Mouse (Mus musculus) heart, postnatal 0 days (tissue): ENCODE results near the gene Dixdc1. TPM values are rescaled to one million over a fixed set of nuclear protein-coding genes. Genes with fewer than 3 reads are reported as not detected.

Source experiments
- ATAC-seq: fragments of 200-750 bp; cut with Nextera tagmentation; 2 replicates; pipeline ENCODE4 v1.8.0; 2017; ENCODE audit warnings: low read depth, moderate number of reproducible peaks, moderate library complexity; ENCODE audit not compliant: insufficient read depth
- DNase-seq: peaks from one replicate; pipeline ENCODE4 v3.0.0-alpha.2; 2016; ENCODE audit warnings: low spot score
- H3K27ac ChIP-seq: fragments of 300-500 bp; sonication (generic); 2 replicates; pipeline ENCODE4 v1.5.1; 2014; ENCODE audit warnings: low read depth, mild to moderate bottlenecking
- H3K27me3 ChIP-seq: fragments of 300-500 bp; sonication (generic); 2 replicates; pipeline ENCODE4 v1.6.1; 2014; ENCODE audit warnings: low read length, mixed read lengths; ENCODE audit not compliant: control insufficient read depth, insufficient read depth
- H3K36me3 ChIP-seq: fragments of 300-500 bp; sonication (generic); replicated peaks from 2 replicates; pipeline ENCODE4 v1.6.1; 2014; ENCODE audit warnings: low read length, mixed read lengths; ENCODE audit not compliant: control insufficient read depth, insufficient read depth
- H3K4me1 ChIP-seq: fragments of 300-500 bp; sonication (generic); 2 replicates; pipeline ENCODE4 v1.6.1; 2014; ENCODE audit warnings: antibody characterized with exemption; ENCODE audit not compliant: control insufficient read depth, insufficient read depth
- H3K4me2 ChIP-seq: fragments of 300-500 bp; sonication (generic); 2 replicates; pipeline ENCODE4 v1.6.1; 2014; ENCODE audit warnings: low read depth, mild to moderate bottlenecking, low read length, moderate library complexity
- H3K4me3 ChIP-seq: fragments of 300-500 bp; sonication (generic); 2 replicates; pipeline ENCODE4 v1.5.1; 2014; ENCODE audit warnings: low read depth, low read length
- H3K9ac ChIP-seq: fragments of 300-500 bp; sonication (generic); replicated peaks from 2 replicates; pipeline ENCODE4 v1.6.1; 2014; ENCODE audit warnings: low read depth, low read length, mixed read lengths
- H3K9me3 ChIP-seq: fragments of 300-500 bp; sonication (generic); replicated peaks from 2 replicates; pipeline ENCODE4 v1.6.1; 2016; ENCODE audit warnings: low read length; ENCODE audit not compliant: control insufficient read depth
- CTCF ChIP-seq: IDR thresholded peaks from 2 replicates; pipeline ENCODE4 v1.5.1; 2016; ENCODE audit warnings: antibody characterized with exemption, control low read depth, low read depth
- EP300 ChIP-seq: IDR thresholded peaks from 2 replicates; pipeline ENCODE4 v1.6.1; 2016; ENCODE audit warnings: antibody characterized with exemption, low read depth
- WGBS: fragments of 180-500 bp; shearing (Covaris S2); extraction: QIAGEN DNeasy Blood & Tissue Kit; methylation state at CpG from one replicate; pipeline ENCODE4 v1.1.7; 2014; 5-methylcytosine and 5-hydroxymethylcytosine counted together
- polyA plus RNA-seq: library from polyadenylated mRNA; unstranded; fragments of >200 nt; fragmentation: Nextera tagmentation; extraction: Ambion mirVana; gene quantifications from 2 replicates; pipeline ENCODE4 v1.2.1, GENCODE M21; 2015
- total RNA-seq: library from RNA; depleted of rRNA; stranded (reverse); fragments of >200 nt; gene quantifications from 2 replicates; pipeline ENCODE4 v1.2.3, GENCODE M21; 2014; ENCODE audit warnings: low replicate concordance

Gene Dixdc1
- total and polyA plus RNA-seq, 2 experiments from 2014 or later: 6.9 to 7.7 TPM

DNA sequence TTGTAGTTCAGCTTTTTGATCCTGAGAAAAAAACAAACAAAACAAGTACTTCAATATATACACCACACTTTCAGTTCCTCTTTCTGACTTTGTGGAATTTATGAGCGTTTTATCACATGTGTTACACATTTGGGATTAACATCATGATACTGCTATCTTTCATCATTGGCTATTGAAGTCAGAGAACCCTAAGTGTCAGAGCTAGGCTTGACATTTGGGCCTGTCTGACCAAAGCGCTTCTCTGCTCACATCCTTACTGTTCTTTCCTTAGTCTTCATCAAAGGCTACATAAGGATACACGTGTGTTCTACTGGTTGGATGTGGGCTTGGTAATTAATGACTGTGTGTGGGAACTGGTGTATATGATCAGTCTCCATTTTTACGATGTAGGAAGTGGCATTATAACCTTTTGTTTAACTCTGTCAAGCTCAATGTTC lies 34.7 kb upstream of the Dixdc1 start:
- ATAC-seq (no peak), DNase-seq (no peak)
- Histone ChIP-seq H3K27ac (no peak overlapping the region), H3K9me3 (no peaks in the 10 kb centered on the region), H3K9ac (0 out of 2 replicates have a peak overlapping the region, but pooled peaks have one; percentile 84), H3K4me3 (no peak overlapping the region), H3K36me3 (peaks cover 16% of the 10 kb centered on the region; the same call in 1 of the 2 replicates), H3K4me1 (peaks cover 21% of the 10 kb centered on the region; the same call in 1 of the 2 replicates), H3K4me2 (peak overlapping the region; percentile 80), H3K27me3 (no peaks in the 10 kb centered on the region)
- TF ChIP-seq EP300 (no peak), CTCF (no peak)
- WGBS: 74% methylated on average over 4 of the region's 4 CpGs

- DNase-seq (no peak), ATAC-seq (no peak)
- Histone ChIP-seq H3K4me2 (no peak overlapping the region), H3K9ac (no peak overlapping the region), H3K36me3 (peaks cover 13% of the 10 kb centered on the region; the same call in 1 of the 2 replicates), H3K27me3 (no peaks in the 10 kb centered on the region), H3K27ac (no peak overlapping the region), H3K4me1 (peaks cover 23% of the 10 kb centered on the region), H3K9me3 (no peaks in the 10 kb centered on the region), H3K4me3 (no peak overlapping the region)
- WGBS: 70% methylated on average over 2 of the region's 2 CpGs
- TF ChIP-seq EP300 (no peak), CTCF (no peak)
Measured at GRCm38 (mm10) chr9:50770011-50770410, 30.7 kb upstream of the Dixdc1 start.

GRCm38 (mm10) chr9:50768107-50769002 lies 29.0 kb upstream of the Dixdc1 start, which contains the start of gene Fdxacb1:
Fdxacb1 (plus strand) TSS chr9:50768236.
- Histone ChIP-seq H3K9me3 (no peaks in the 10 kb centered on the region), H3K27ac (peak within 1 kb of the TSS; percentile 88), H3K4me2 (peak within 1 kb of the TSS; percentile 76), H3K4me1 (peaks cover 19% of the 10 kb centered on the region), H3K27me3 (no peaks in the 10 kb centered on the region), H3K36me3 (peaks cover 13% of the 10 kb centered on the region; the same call in 1 of the 2 replicates), H3K4me3 (peak within 1 kb of the TSS; percentile 57), H3K9ac (peak within 1 kb of the TSS; percentile 55)
- DNase-seq (peak; percentile 99), ATAC-seq (peak; percentile 96)
- TF ChIP-seq CTCF: no peak; the same call in none of the 2 replicates
- peak; percentile 82 for TF ChIP-seq EP300
- 2% methylated on average over 59 of the region's 59 CpGs for WGBS

GRCm38 (mm10) chr9:50767531-50768106 lies 28.3 kb upstream of the Dixdc1 start:
- ATAC-seq: no peak; the same call in 1 of the 2 replicates
- Histone ChIP-seq H3K27me3 (no peaks in the 10 kb centered on the region), H3K9me3 (no peaks in the 10 kb centered on the region), H3K4me1 (peaks cover 19% of the 10 kb centered on the region), H3K4me3 (peak overlapping the region; percentile 57), H3K9ac (peak overlapping the region; percentile 55), H3K36me3 (peaks cover 13% of the 10 kb centered on the region; the same call in 1 of the 2 replicates), H3K4me2 (peak overlapping the region; percentile 76), H3K27ac (peak overlapping the region; percentile 88)
- 4% methylated on average over 17 of the region's 17 CpGs for WGBS
- TF ChIP-seq EP300: no peak; the same call in 1 of the 2 replicates
- TF ChIP-seq CTCF: no peak
- DNase-seq: no peak

DNA sequence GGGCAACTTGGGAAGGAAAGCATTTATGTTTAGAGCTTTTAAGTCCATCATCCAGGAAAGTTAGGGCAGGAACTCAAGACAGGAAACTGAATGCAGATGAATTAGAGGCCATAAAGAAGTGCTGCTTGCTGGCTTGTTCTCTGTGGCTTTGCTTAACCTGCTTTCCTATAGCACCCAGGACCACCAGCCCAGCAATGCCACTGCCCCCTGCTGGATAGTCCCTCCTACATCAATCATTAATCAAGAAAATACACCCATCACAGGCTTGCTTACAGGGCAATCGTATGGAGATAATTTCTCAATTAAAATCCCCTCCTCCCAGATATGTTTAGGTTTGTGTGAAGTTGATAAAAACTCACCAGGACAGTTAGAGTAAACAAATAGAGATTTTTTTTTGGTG lies 24.0 kb upstream of the Dixdc1 start:
- Histone ChIP-seq H3K27me3 (no peaks in the 10 kb centered on the region), H3K9ac (no peak overlapping the region), H3K36me3 (no peaks in the 10 kb centered on the region), H3K4me1 (peaks cover 6% of the 10 kb centered on the region), H3K9me3 (no peaks in the 10 kb centered on the region), H3K27ac (no peak overlapping the region), H3K4me3 (no peak overlapping the region), H3K4me2 (no peak overlapping the region)
- 60% methylated on average over 1 of the region's 1 CpGs for WGBS
- no peak for TF ChIP-seq EP300
- peak; percentile 71 for TF ChIP-seq CTCF
- ATAC-seq (no peak), DNase-seq (peak; percentile 46)
